Mouse (Mus musculus) ovary, adult 2 months (tissue): Measurements from ENCODE around the gene Olfr1354. TPM values are rescaled to one million over a fixed set of nuclear protein-coding genes. Genes with fewer than 3 reads are reported as not detected.

Experiments used
- polyA plus RNA-seq: library from polyadenylated mRNA; depleted of rRNA; stranded (reverse); fragments of >200 nt; gene quantifications from 2 replicates; pipeline ENCODE4 v1.2.3, GENCODE M21; 2012; rRNA removed

The Olfr1354 gene
- not detected in 2 replicates for polyA plus RNA-seq

DNA sequence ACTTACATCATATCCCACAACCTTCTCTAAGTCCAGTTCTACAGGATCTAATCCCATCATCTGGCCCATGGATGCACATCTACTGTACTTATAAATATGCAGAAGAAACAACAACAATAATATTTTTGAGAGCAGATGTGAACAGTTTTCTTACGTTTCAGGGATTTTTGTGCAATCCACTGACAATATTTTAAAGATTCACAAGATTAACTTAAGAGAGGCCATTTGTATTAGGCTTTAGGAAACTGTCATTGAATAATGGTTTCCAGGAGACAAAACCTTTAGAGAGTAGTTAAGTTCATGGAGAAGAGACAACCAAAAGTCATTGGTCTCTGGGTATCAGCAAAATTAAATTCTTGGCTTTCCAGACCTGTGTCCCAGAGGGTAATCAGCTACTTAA is at the start of gene Olfr1354:
Olfr1354 (plus strand) TSS at position 301 of the 400 bp plus-strand sequence.

DNA sequence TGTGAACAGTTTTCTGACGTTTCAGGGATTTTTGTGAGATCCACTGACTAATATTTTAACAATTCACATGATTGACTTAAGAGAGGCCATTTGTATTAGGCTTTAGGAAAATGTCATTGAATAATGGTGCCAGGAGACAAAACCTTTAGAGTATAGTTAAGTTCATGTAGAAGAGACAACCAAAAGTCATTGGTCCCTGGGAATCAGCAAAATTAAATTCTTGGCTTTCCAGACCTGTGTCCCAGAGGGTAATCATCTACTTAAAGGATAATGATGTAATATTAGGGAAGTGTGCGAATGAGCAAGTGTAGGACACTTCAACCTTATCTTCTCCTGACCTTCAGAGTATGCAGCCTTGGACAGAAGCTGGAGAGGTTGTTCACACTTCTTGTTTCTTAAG is 37.7 kb upstream of the Olfr1354 start, which contains the start of gene Olfr1355:
Olfr1355 (plus strand) TSS at position 301 of the 400 bp plus-strand sequence.

GRCm38 (mm10) chr10:78950336-78950735 is 37.4 kb downstream of the Olfr1354 start, which contains the start of gene Olfr8:
TSS of gene Olfr8 (plus strand) at chr10:78950636.

DNA sequence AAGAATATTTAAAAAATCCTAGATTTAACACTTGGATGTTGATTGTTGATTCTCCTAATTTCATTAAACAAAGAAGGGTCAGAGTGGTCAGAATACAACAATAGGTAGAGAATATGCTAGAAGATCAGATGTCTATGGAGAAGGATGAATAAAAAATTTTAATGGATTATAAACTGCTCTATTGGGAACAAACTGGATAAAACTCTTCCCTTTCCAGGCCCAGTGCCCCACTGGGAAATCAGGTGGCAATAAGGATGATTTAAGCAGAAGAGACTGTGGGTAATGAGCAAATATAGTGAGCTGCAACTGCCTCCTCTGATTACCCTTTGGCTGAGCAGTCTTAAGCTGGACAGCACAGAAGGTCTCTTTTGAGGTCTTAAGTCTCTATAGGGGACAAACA is 50.0 kb downstream of the Olfr1354 start, which contains the start of gene Olfr1353:
Olfr1353 (plus strand) TSS at position 301 of the 400 bp plus-strand sequence.

Other genes with a start within 250 kb of the Olfr1354 start
- not detected in 2 replicates for gene Casp14, start 194.9 kb upstream of the Olfr1354 start, polyA plus RNA-seq
- gene Ccdc105, start 160.1 kb upstream of the Olfr1354 start, polyA plus RNA-seq: 0.28 and 0.56 TPM in 2 replicates
- 6.0 and 6.4 TPM in 2 replicates for gene Slc1a6, start 132.7 kb upstream of the Olfr1354 start, polyA plus RNA-seq
- not detected in 2 replicates for gene Olfr1356, start 61.0 kb upstream of the Olfr1354 start, polyA plus RNA-seq
- not detected in 2 replicates for gene Olfr1355, start 37.6 kb upstream of the Olfr1354 start, polyA plus RNA-seq
- gene Olfr8, start 37.5 kb downstream of the Olfr1354 start, polyA plus RNA-seq: not detected in 2 replicates
- not detected in 2 replicates for gene Olfr1353, start 50.1 kb downstream of the Olfr1354 start, polyA plus RNA-seq
- not detected in 2 replicates for gene Olfr1352, start 67.9 kb downstream of the Olfr1354 start, polyA plus RNA-seq
- gene Olfr1351, start 99.3 kb downstream of the Olfr1354 start, polyA plus RNA-seq: not detected in 2 replicates
- not detected in 2 replicates for gene Olfr57, start 115.6 kb downstream of the Olfr1354 start, polyA plus RNA-seq
- gene 2610008E11Rik, start 184.4 kb downstream of the Olfr1354 start, polyA plus RNA-seq: 1.9 and 2.4 TPM in 2 replicates
- gene Vmn2r80, start 235.6 kb downstream of the Olfr1354 start, polyA plus RNA-seq: not detected in 2 replicates